Mouse (Mus musculus) hindbrain, embryonic 11.5 days (tissue): ENCODE measurements around the gene Lyl1. TPM values are rescaled to one million over a fixed set of nuclear protein-coding genes. Genes with fewer than 3 reads are reported as not detected.

Experiments
- ATAC-seq: fragments of 200-750 bp; cut with Nextera tagmentation; 2 replicates; pipeline ENCODE4 v1.8.0; 2017; ENCODE audit warnings: mild to moderate bottlenecking, moderate TSS enrichment, moderate library complexity; ENCODE audit not compliant: low FRiP score
- DNase-seq: peaks from one replicate; pipeline ENCODE4 v3.0.0-alpha.2; 2015; ENCODE audit warnings: low spot score
- H3K27ac ChIP-seq: fragments of 300-500 bp; sonication (generic); 2 replicates; pipeline ENCODE4 v1.5.1; 2014; ENCODE audit warnings: mild to moderate bottlenecking, low read depth, low read length
- H3K27me3 ChIP-seq: fragments of 300-500 bp; sonication (generic); 2 replicates; pipeline ENCODE4 v1.6.1; 2014; ENCODE audit warnings: mild to moderate bottlenecking, low read length, moderate library complexity, mixed read lengths; ENCODE audit not compliant: control insufficient read depth, insufficient read depth
- H3K36me3 ChIP-seq: fragments of 300-500 bp; sonication (generic); 2 replicates; pipeline ENCODE4 v1.6.1; 2014; ENCODE audit warnings: mild to moderate bottlenecking, low read length, moderate library complexity, mixed read lengths; ENCODE audit not compliant: control insufficient read depth, insufficient read depth
- H3K4me1 ChIP-seq: fragments of 300-500 bp; sonication (generic); replicated peaks from 2 replicates; pipeline ENCODE4 v1.6.1; 2014; ENCODE audit warnings: low read length, mixed read lengths; ENCODE audit not compliant: control insufficient read depth, insufficient read depth
- H3K4me2 ChIP-seq: fragments of 300-500 bp; sonication (generic); replicated peaks from 2 replicates; pipeline ENCODE4 v1.6.1; 2014; ENCODE audit warnings: mild to moderate bottlenecking, low read depth, low read length
- H3K4me3 ChIP-seq: fragments of 300-500 bp; sonication (generic); 2 replicates; pipeline ENCODE4 v1.5.1; 2014; ENCODE audit warnings: low read depth, low read length
- H3K9ac ChIP-seq: fragments of 300-500 bp; sonication (generic); 2 replicates; pipeline ENCODE4 v1.6.1; 2014; ENCODE audit warnings: low read depth, low read length
- H3K9me3 ChIP-seq: fragments of 300-500 bp; sonication (generic); 2 replicates; pipeline ENCODE4 v1.6.1; 2016; ENCODE audit warnings: low read length; ENCODE audit not compliant: control insufficient read depth
- WGBS: fragments of 180-500 bp; shearing (Covaris S2); extraction: QIAGEN DNeasy Blood & Tissue Kit; methylation state at CpG from one replicate; pipeline ENCODE4 v1.1.7; 2014; 5-methylcytosine and 5-hydroxymethylcytosine counted together
- polyA plus RNA-seq: library from polyadenylated mRNA; unstranded; fragments of >200 nt; fragmentation: Nextera tagmentation; extraction: Ambion mirVana; gene quantifications from 2 replicates; pipeline ENCODE4 v1.2.1, GENCODE M21; 2014

Gene Lyl1
- polyA plus RNA-seq, 1 experiment from 2014 or later: 5.4 TPM

GRCm38 (mm10) chr8:84718476-84718875, 17.2 kb downstream of the Lyl1 start:
- Histone ChIP-seq H3K9me3 (no peaks in the 10 kb centered on the region), H3K4me1 (peaks cover 18% of the 10 kb centered on the region), H3K4me2 (no peak overlapping the region), H3K4me3 (no peak overlapping the region), H3K9ac (no peak overlapping the region), H3K36me3 (no peaks in the 10 kb centered on the region), H3K27me3 (peaks cover 68% of the 10 kb centered on the region), H3K27ac (no peak overlapping the region)
- no peak for DNase-seq
- WGBS: 90% methylated on average over 5 of the region's 5 CpGs
- no peak for ATAC-seq

DNA sequence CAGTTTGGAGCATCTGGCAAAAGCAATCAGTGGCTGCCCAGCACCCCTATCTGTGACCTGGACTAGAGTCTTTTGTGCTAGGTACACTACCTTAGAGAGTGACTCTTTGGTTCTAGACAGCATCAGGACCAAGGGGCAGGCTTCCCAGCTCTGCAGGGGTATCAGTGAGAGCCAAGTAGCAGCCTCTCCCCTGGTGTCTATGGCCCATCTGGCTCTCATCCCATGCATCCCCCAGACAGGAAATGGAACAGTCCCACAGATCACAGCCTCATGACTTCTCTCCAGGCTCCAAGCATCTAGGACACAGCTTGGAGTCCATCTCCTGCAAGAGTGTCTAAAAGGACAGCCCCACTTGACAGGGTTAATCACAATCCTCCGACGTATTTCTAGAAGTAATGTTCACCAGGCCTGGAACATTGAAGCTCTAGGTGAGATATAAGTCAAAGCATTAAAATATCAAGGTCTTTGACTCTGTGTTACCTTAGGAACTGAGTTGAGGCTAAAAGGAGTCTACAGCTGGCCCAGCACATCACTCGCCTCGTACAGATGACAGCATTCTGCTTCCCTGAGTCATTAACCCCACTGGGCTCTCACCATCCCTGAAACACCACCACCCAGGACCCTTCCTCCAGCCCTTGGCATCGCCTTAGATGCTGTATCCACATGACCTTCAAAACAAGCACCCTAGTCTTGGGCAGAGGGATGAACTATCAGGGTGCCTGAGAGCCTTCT, 17.9 kb downstream of the Lyl1 start:
- no peak overlapping the region for H3K4me3 ChIP-seq
- no peaks in the 10 kb centered on the region for H3K36me3 ChIP-seq
- no peaks in the 10 kb centered on the region for H3K9me3 ChIP-seq
- no peak overlapping the region for H3K4me2 ChIP-seq
- H3K27ac ChIP-seq: no peak overlapping the region
- H3K4me1 ChIP-seq: peaks cover 21% of the 10 kb centered on the region
- peaks cover 66% of the 10 kb centered on the region for H3K27me3 ChIP-seq
- 80% methylated on average over 5 of the region's 5 CpGs for WGBS
- DNase-seq (no peak), ATAC-seq (no peak)
- no peak overlapping the region for H3K9ac ChIP-seq

GRCm38 (mm10) chr8:84722530-84722849, 21.2 kb downstream of the Lyl1 start:
- Histone ChIP-seq H3K9me3 (no peaks in the 10 kb centered on the region), H3K36me3 (no peaks in the 10 kb centered on the region), H3K4me1 (peaks cover 16% of the 10 kb centered on the region), H3K4me3 (no peak overlapping the region), H3K4me2 (no peak overlapping the region), H3K9ac (peak overlapping the region; percentile 40; the same call in 1 of the 2 replicates), H3K27ac (peak overlapping the region; percentile 75; the same call in 1 of the 2 replicates), H3K27me3 (peaks cover 48% of the 10 kb centered on the region)
- no peak for ATAC-seq
- 54% methylated on average over 6 of the region's 6 CpGs for WGBS
- no peak for DNase-seq

- peak; percentile 39 for DNase-seq
- peak; percentile 74 for ATAC-seq
Observed at GRCm38 (mm10) chr8:84722850-84723570, 21.8 kb downstream of the Lyl1 start, which contains the start of gene G430095P16Rik. G430095P16Rik (plus strand) TSS chr8:84723007.

DNA sequence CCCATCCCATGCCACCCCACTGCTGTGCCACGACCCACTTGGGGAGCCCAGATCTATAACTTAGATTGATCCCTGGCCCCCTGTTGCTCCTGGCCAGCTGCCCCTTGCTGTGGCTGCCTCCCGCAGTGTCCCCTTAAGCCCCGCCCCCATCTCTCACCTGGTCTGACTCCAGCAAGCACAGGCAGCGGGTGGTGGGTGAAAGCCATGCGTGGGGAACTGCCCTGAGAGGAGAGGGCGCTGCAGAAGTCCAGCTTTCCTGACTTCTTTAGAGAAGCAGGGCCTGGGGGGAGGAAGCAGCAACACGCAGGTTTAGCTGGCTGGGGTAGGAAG, 22.3 kb downstream of the Lyl1 start:
- peak overlapping the region; percentile 34; the same call in 1 of the 2 replicates for H3K9ac ChIP-seq
- H3K4me3 ChIP-seq: no peak overlapping the region
- peaks cover 16% of the 10 kb centered on the region for H3K4me1 ChIP-seq
- H3K4me2 ChIP-seq: no peak overlapping the region; the same call in 1 of the 2 replicates
- DNase-seq (no peak), ATAC-seq (no peak)
- H3K9me3 ChIP-seq: no peaks in the 10 kb centered on the region
- WGBS: 21% methylated on average over 7 of the region's 7 CpGs
- H3K36me3 ChIP-seq: no peaks in the 10 kb centered on the region
- H3K27ac ChIP-seq: peak overlapping the region; percentile 75
- H3K27me3 ChIP-seq: peaks cover 42% of the 10 kb centered on the region

More at GRCm38 (mm10) chr8:84722850-84723570, 21.8 kb downstream of the Lyl1 start, which contains the start of gene G430095P16Rik:
- H3K4me2 ChIP-seq: no peak within 1 kb of the TSS; the same call in 1 of the 2 replicates
- no peaks in the 10 kb centered on the region for H3K36me3 ChIP-seq
- peaks cover 43% of the 10 kb centered on the region for H3K27me3 ChIP-seq
- H3K27ac ChIP-seq: peak within 1 kb of the TSS; percentile 75
- no peak within 1 kb of the TSS for H3K4me3 ChIP-seq
- peak within 1 kb of the TSS; percentile 40; the same call in 1 of the 2 replicates for H3K9ac ChIP-seq
- peaks cover 16% of the 10 kb centered on the region for H3K4me1 ChIP-seq
- WGBS: 18% methylated on average over 10 of the region's 10 CpGs
- H3K9me3 ChIP-seq: no peaks in the 10 kb centered on the region

GRCm38 (mm10) chr8:84724683-84725082, 23.4 kb downstream of the Lyl1 start:
- Histone ChIP-seq H3K4me1 (peaks cover 17% of the 10 kb centered on the region), H3K4me2 (no peak overlapping the region), H3K27ac (no peak overlapping the region), H3K9me3 (no peaks in the 10 kb centered on the region), H3K27me3 (peaks cover 34% of the 10 kb centered on the region), H3K9ac (no peak overlapping the region), H3K4me3 (no peak overlapping the region), H3K36me3 (no peaks in the 10 kb centered on the region)
- WGBS: 47% methylated on average over 9 of the region's 9 CpGs
- no peak for ATAC-seq
- DNase-seq: no peak

- Histone ChIP-seq H3K4me2 (0 out of 2 replicates have a peak overlapping the region, but pooled peaks have one; percentile 3), H3K4me3 (no peak overlapping the region), H3K27me3 (peaks cover 28% of the 10 kb centered on the region), H3K36me3 (no peaks in the 10 kb centered on the region), H3K27ac (0 out of 2 replicates have a peak overlapping the region, but pooled peaks have one; percentile 2), H3K9me3 (no peaks in the 10 kb centered on the region), H3K4me1 (peaks cover 17% of the 10 kb centered on the region), H3K9ac (no peak overlapping the region)
- WGBS: 59% methylated on average over 10 of the region's 10 CpGs
- peak; percentile 3 for DNase-seq
- ATAC-seq: no peak
Observed at GRCm38 (mm10) chr8:84725246-84725940, 24.1 kb downstream of the Lyl1 start.

- H3K9me3 ChIP-seq: no peaks in the 10 kb centered on the region
- 23% methylated on average over 3 of the region's 3 CpGs for WGBS
- no peak overlapping the region for H3K9ac ChIP-seq
- DNase-seq (peak; percentile 8), ATAC-seq (no peak)
- 0 out of 2 replicates have a peak overlapping the region, but pooled peaks have one; percentile 2 for H3K27ac ChIP-seq
- H3K4me3 ChIP-seq: no peak overlapping the region
- H3K4me1 ChIP-seq: peaks cover 20% of the 10 kb centered on the region
- H3K27me3 ChIP-seq: peaks cover 28% of the 10 kb centered on the region
- H3K36me3 ChIP-seq: no peaks in the 10 kb centered on the region
- no peak overlapping the region for H3K4me2 ChIP-seq
Observed at GRCm38 (mm10) chr8:84725941-84726259, 24.6 kb downstream of the Lyl1 start.
